Mouse (Mus musculus): ENCODE measurements around the gene Fndc1.

GRCm38 (mm10) chr17:7744976-7745375, 82.1 kb downstream of the Fndc1 start:
- TF ChIP-seq GATA1 (IDR thresholded peaks at IDR 0.05; ENCODE audit: low read length) = no peak
- TF ChIP-seq TAL1 (IDR thresholded peaks at IDR 0.05; ENCODE audit: low read length) = no peak

Data from erythroblast, embryonic 14.5 days (primary cell).